Mouse (Mus musculus): ENCODE data around the gene Farp1. TPM values are rescaled to one million over a fixed set of nuclear protein-coding genes. Genes with fewer than 3 reads are reported as not detected.
A peak's percentile ranks its signal among the peaks of the same experiment; 100 is the strongest.

Farp1 gene
- polyA plus RNA-seq, 1 experiment from 2014 or later = 41.2 TPM

- no peaks in the 10 kb centered on the region for H3K36me3 ChIP-seq (replicated peaks)
- no peaks in the 10 kb centered on the region for H3K9me3 ChIP-seq
- H3K27ac ChIP-seq = no peak overlapping the region
- WGBS = 88% methylated on average over 6 of the region's 6 CpGs
- no peaks in the 10 kb centered on the region for H3K4me1 ChIP-seq
- H3K4me3 ChIP-seq = no peak overlapping the region
- ATAC-seq (replicated peaks) = no peak
- H3K4me2 ChIP-seq = no peak overlapping the region
- H3K9ac ChIP-seq = no peak overlapping the region
- H3K27me3 ChIP-seq (replicated peaks) = no peaks in the 10 kb centered on the region
These were observed 58.9 kb downstream of the Farp1 start for GRCm38 (mm10) chr14:121093860-121094259.

GRCm38 (mm10) chr14:121097640-121098435 is 62.8 kb downstream of the Farp1 start:
- H3K27me3 ChIP-seq (replicated peaks) = no peaks in the 10 kb centered on the region
- WGBS = 86% methylated on average over 12 of the region's 12 CpGs
- no peak overlapping the region for H3K27ac ChIP-seq
- H3K4me1 ChIP-seq = no peaks in the 10 kb centered on the region
- H3K36me3 ChIP-seq (replicated peaks) = no peaks in the 10 kb centered on the region
- no peak overlapping the region for H3K4me3 ChIP-seq
- ATAC-seq (replicated peaks) = no peak
- H3K9ac ChIP-seq = no peak overlapping the region
- no peaks in the 10 kb centered on the region for H3K9me3 ChIP-seq
- no peak overlapping the region for H3K4me2 ChIP-seq

- Histone ChIP-seq H3K4me2 (no peak overlapping the region), H3K4me1 (no peaks in the 10 kb centered on the region), H3K4me3 (no peak overlapping the region), H3K27ac (no peak overlapping the region), H3K27me3 (replicated peaks) (no peaks in the 10 kb centered on the region), H3K9me3 (no peaks in the 10 kb centered on the region), H3K9ac (no peak overlapping the region), H3K36me3 (replicated peaks) (no peaks in the 10 kb centered on the region)
- 86% methylated on average over 8 of the region's 8 CpGs for WGBS
- ATAC-seq (replicated peaks) = no peak
These were observed 64.1 kb downstream of the Farp1 start for GRCm38 (mm10) chr14:121099120-121099519.

- WGBS = 60% methylated on average over 2 of the region's 2 CpGs
These were observed 64.9 kb downstream of the Farp1 start for GRCm38 (mm10) chr14:121099876-121100275.

GRCm38 (mm10) chr14:121100829-121101228 is 65.8 kb downstream of the Farp1 start:
- Histone ChIP-seq H3K4me1 (no peaks in the 10 kb centered on the region), H3K36me3 (replicated peaks) (no peaks in the 10 kb centered on the region), H3K9me3 (no peaks in the 10 kb centered on the region), H3K4me3 (no peak overlapping the region), H3K4me2 (no peak overlapping the region), H3K9ac (no peak overlapping the region), H3K27me3 (replicated peaks) (no peaks in the 10 kb centered on the region), H3K27ac (no peak overlapping the region)
- 52% methylated on average over 2 of the region's 2 CpGs for WGBS
- ATAC-seq (replicated peaks) = no peak

More at GRCm38 (mm10) chr14:121099876-121100275, 64.9 kb downstream of the Farp1 start:
- Histone ChIP-seq H3K9ac (no peak overlapping the region), H3K9me3 (no peaks in the 10 kb centered on the region), H3K27me3 (replicated peaks) (no peaks in the 10 kb centered on the region), H3K4me1 (no peaks in the 10 kb centered on the region), H3K27ac (no peak overlapping the region), H3K4me2 (no peak overlapping the region), H3K36me3 (replicated peaks) (no peaks in the 10 kb centered on the region), H3K4me3 (no peak overlapping the region)
- no peak for ATAC-seq (replicated peaks)

GRCm38 (mm10) chr14:121101531-121101930 is 66.5 kb downstream of the Farp1 start:
- Histone ChIP-seq H3K27ac (no peak overlapping the region), H3K4me2 (no peak overlapping the region), H3K36me3 (replicated peaks) (no peaks in the 10 kb centered on the region), H3K27me3 (replicated peaks) (no peaks in the 10 kb centered on the region), H3K4me3 (no peak overlapping the region), H3K9ac (no peak overlapping the region), H3K9me3 (no peaks in the 10 kb centered on the region), H3K4me1 (0 out of 2 replicates have a peak, but pooled peaks cover 5% of the 10 kb centered on the region)
- WGBS = 87% methylated on average over 5 of the region's 5 CpGs
- no peak for ATAC-seq (replicated peaks)

GRCm38 (mm10) chr14:121102599-121102998 is 67.6 kb downstream of the Farp1 start:
- 74% methylated on average over 5 of the region's 5 CpGs for WGBS
- Histone ChIP-seq H3K27me3 (replicated peaks) (no peaks in the 10 kb centered on the region), H3K4me1 (0 out of 2 replicates have a peak, but pooled peaks cover 6% of the 10 kb centered on the region), H3K27ac (no peak overlapping the region), H3K9me3 (no peaks in the 10 kb centered on the region), H3K36me3 (replicated peaks) (no peaks in the 10 kb centered on the region), H3K4me2 (no peak overlapping the region), H3K4me3 (no peak overlapping the region), H3K9ac (no peak overlapping the region)
- ATAC-seq (replicated peaks) = no peak

- 66% methylated on average over 9 of the region's 9 CpGs for WGBS
- Histone ChIP-seq H3K27ac (0 out of 2 replicates have a peak overlapping the region, but pooled peaks have one; percentile 14), H3K4me1 (peaks cover 10% of the 10 kb centered on the region; the same call in 1 of the 2 replicates), H3K4me2 (no peak overlapping the region), H3K9ac (no peak overlapping the region), H3K27me3 (replicated peaks) (no peaks in the 10 kb centered on the region), H3K9me3 (no peaks in the 10 kb centered on the region), H3K36me3 (replicated peaks) (no peaks in the 10 kb centered on the region), H3K4me3 (no peak overlapping the region)
- no peak for ATAC-seq (replicated peaks)
These were observed 68.5 kb downstream of the Farp1 start for GRCm38 (mm10) chr14:121103459-121103858.

GRCm38 (mm10) chr14:121104760-121105329 is 69.8 kb downstream of the Farp1 start:
- H3K27ac ChIP-seq = no peak overlapping the region
- WGBS = 79% methylated on average over 7 of the region's 7 CpGs
- H3K36me3 ChIP-seq (replicated peaks) = no peaks in the 10 kb centered on the region
- H3K27me3 ChIP-seq (replicated peaks) = no peaks in the 10 kb centered on the region
- no peak for ATAC-seq (replicated peaks)
- no peaks in the 10 kb centered on the region for H3K9me3 ChIP-seq
- H3K4me3 ChIP-seq = no peak overlapping the region
- no peak overlapping the region for H3K9ac ChIP-seq
- no peak overlapping the region for H3K4me2 ChIP-seq
- peaks cover 17% of the 10 kb centered on the region for H3K4me1 ChIP-seq

- Histone ChIP-seq H3K4me2 (no peak overlapping the region), H3K9ac (no peak overlapping the region), H3K27me3 (replicated peaks) (no peaks in the 10 kb centered on the region), H3K4me3 (no peak overlapping the region), H3K27ac (no peak overlapping the region), H3K36me3 (replicated peaks) (no peaks in the 10 kb centered on the region), H3K9me3 (no peaks in the 10 kb centered on the region), H3K4me1 (peaks cover 17% of the 10 kb centered on the region)
- WGBS = 53% methylated on average over 4 of the region's 4 CpGs
- no peak; the same call in 1 of the 2 replicates for ATAC-seq (replicated peaks)
These were observed 71.9 kb downstream of the Farp1 start for GRCm38 (mm10) chr14:121106906-121107305.

GRCm38 (mm10) chr14:121107707-121108285 is 72.8 kb downstream of the Farp1 start:
- Histone ChIP-seq H3K9me3 (no peaks in the 10 kb centered on the region), H3K4me1 (peaks cover 17% of the 10 kb centered on the region), H3K27ac (no peak overlapping the region), H3K4me2 (no peak overlapping the region), H3K36me3 (replicated peaks) (no peaks in the 10 kb centered on the region), H3K27me3 (replicated peaks) (no peaks in the 10 kb centered on the region), H3K9ac (no peak overlapping the region), H3K4me3 (no peak overlapping the region)
- 72% methylated on average over 10 of the region's 10 CpGs for WGBS
- no peak for ATAC-seq (replicated peaks)

GRCm38 (mm10) chr14:121108439-121109115 is 73.6 kb downstream of the Farp1 start:
- no peak overlapping the region for H3K4me2 ChIP-seq
- peaks cover 17% of the 10 kb centered on the region for H3K4me1 ChIP-seq
- no peak overlapping the region for H3K4me3 ChIP-seq
- H3K36me3 ChIP-seq (replicated peaks) = no peaks in the 10 kb centered on the region
- H3K9ac ChIP-seq = no peak overlapping the region
- 23% methylated on average over 8 of the region's 8 CpGs for WGBS
- no peaks in the 10 kb centered on the region for H3K27me3 ChIP-seq (replicated peaks)
- H3K27ac ChIP-seq = 0 out of 2 replicates have a peak overlapping the region, but pooled peaks have one; percentile 42
- no peaks in the 10 kb centered on the region for H3K9me3 ChIP-seq
- ATAC-seq (replicated peaks) = no peak

Measured in midbrain, embryonic 15.5 days (tissue).